Mouse (Mus musculus) embryonic fibroblast, embryonic 13.5 days (primary cell): Measurements from ENCODE around the gene Rgmb. TPM values are rescaled to one million over a fixed set of nuclear protein-coding genes. Genes with fewer than 3 reads are reported as not detected.

Experiments used
- H3K27ac ChIP-seq: 2 replicates; pipeline ENCODE4 v1.5.1; 2012; ENCODE audit warnings: low read length, control low read depth, inconsistent platforms; ENCODE audit not compliant: insufficient read depth
- H3K4me1 ChIP-seq: 2 replicates; pipeline ENCODE4 v1.6.1; 2011; ENCODE audit warnings: low read length; ENCODE audit not compliant: control insufficient read depth, insufficient read depth
- H3K4me3 ChIP-seq: 2 replicates; pipeline ENCODE4 v1.5.1; 2011; ENCODE audit warnings: mild to moderate bottlenecking, control low read depth, low read length; ENCODE audit not compliant: insufficient read depth
- CTCF ChIP-seq: IDR thresholded peaks from 2 replicates; pipeline ENCODE4 v1.5.1; 2011; ENCODE audit warnings: mild to moderate bottlenecking, control low read depth, low read length, moderate library complexity, borderline replicate concordance; ENCODE audit not compliant: insufficient read depth
- POLR2A ChIP-seq: IDR thresholded peaks from 2 replicates; pipeline ENCODE4 v1.6.1; 2011; ENCODE audit warnings: low read depth, mild to moderate bottlenecking, control low read depth, low read length, moderate library complexity
- polyA plus RNA-seq: library from polyadenylated mRNA; stranded (reverse); fragments of >200 nt; gene quantifications from 2 replicates; pipeline ENCODE4 v1.2.4, GENCODE M21; 2011; ENCODE audit warnings: low read depth; ENCODE audit not compliant: missing spikeins, insufficient read length

Gene Rgmb
- polyA plus RNA-seq, 1 experiment, result 19.5 TPM

GRCm38 (mm10) chr17:15830171-15830765 is 571 bp downstream of the Rgmb start:
- Histone ChIP-seq H3K27ac (no peak overlapping the region), H3K4me3 (peak overlapping the region; percentile 43), H3K4me1 (no peaks in the 10 kb centered on the region)
- no peak for TF ChIP-seq CTCF
- TF ChIP-seq POLR2A, result no peak

GRCm38 (mm10) chr17:15829198-15830170 is 1.4 kb downstream of the Rgmb start:
- TF ChIP-seq CTCF (no peak), POLR2A (no peak)
- Histone ChIP-seq H3K4me1 (no peaks in the 10 kb centered on the region), H3K4me3 (peak overlapping the region; percentile 43), H3K27ac (no peak overlapping the region)

GRCm38 (mm10) chr17:15828131-15828917 is 2.5 kb downstream of the Rgmb start:
- Histone ChIP-seq H3K27ac (no peak overlapping the region), H3K4me3 (no peak overlapping the region)
- TF ChIP-seq POLR2A (no peak), CTCF (no peak)

GRCm38 (mm10) chr17:15826928-15827327 is 3.9 kb downstream of the Rgmb start:
- Histone ChIP-seq H3K27ac (peak overlapping the region; percentile 17), H3K4me1 (peaks cover 4% of the 10 kb centered on the region), H3K4me3 (peak overlapping the region; percentile 76)
- TF ChIP-seq CTCF (no peak), POLR2A (no peak)

More at GRCm38 (mm10) chr17:15828131-15828917, 2.5 kb downstream of the Rgmb start:
- no peaks in the 10 kb centered on the region; the same call in 1 of the 2 replicates for H3K4me1 ChIP-seq

DNA sequence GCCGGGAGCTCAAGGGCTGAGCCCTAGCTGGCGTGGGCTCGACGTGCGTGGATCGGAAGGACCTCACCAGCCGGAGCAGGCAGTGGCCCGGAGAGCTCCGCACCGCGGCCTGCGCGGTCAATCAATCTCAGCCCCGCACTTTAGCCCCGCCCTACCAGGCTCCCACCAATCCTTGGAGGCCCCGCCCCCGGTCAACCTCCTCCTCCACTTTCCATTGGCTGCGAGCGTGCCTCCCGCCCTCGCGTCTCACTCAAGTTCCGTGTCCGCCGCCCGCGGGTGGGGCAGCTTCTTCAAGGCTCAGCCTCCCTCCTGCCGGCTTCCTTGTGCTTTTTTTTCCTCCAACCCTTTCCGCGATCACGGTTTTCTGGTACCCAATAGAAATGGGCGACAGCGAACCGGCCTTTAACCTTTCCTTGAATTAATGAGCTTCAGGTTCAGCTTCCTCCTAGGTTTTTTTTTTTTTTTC is 4.4 kb downstream of the Rgmb start:
- H3K27ac ChIP-seq, result peak overlapping the region; percentile 79
- peak overlapping the region; percentile 94 for H3K4me3 ChIP-seq
- H3K4me1 ChIP-seq, result peaks cover 4% of the 10 kb centered on the region
- TF ChIP-seq CTCF (no peak), POLR2A (peak; percentile 97)

GRCm38 (mm10) chr17:15825481-15826396 is 5.1 kb downstream of the Rgmb start:
- H3K4me3 ChIP-seq, result peak overlapping the region; percentile 94
- TF ChIP-seq CTCF, result no peak
- no peak for TF ChIP-seq POLR2A
- H3K4me1 ChIP-seq, result peaks cover 4% of the 10 kb centered on the region
- peak overlapping the region; percentile 79 for H3K27ac ChIP-seq

DNA sequence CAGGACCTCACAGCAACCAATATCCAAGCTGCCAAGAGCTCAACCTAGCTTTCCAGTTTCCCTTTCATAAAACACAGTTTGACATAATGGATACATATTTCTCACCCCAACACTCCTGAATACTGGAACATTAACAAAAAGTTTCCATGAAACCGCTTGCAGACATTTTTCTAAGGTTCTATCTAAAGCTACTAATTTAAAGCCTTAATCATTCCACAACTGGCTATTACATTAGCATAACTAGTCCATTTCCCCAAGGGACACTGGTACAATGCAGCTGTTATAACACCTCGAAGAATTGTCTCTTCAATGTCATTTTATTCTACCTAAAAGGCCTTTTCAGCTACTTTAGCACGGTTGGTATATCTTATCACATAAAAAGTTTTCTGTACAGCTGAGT is 6.0 kb downstream of the Rgmb start:
- no peak for TF ChIP-seq POLR2A
- no peak for TF ChIP-seq CTCF
- Histone ChIP-seq H3K27ac (peak overlapping the region; percentile 39), H3K4me1 (peaks cover 4% of the 10 kb centered on the region), H3K4me3 (peak overlapping the region; percentile 94)

GRCm38 (mm10) chr17:15824337-15824736 is 6.5 kb downstream of the Rgmb start:
- peaks cover 7% of the 10 kb centered on the region for H3K4me1 ChIP-seq
- peak overlapping the region; percentile 94 for H3K4me3 ChIP-seq
- peak overlapping the region; percentile 39 for H3K27ac ChIP-seq
- TF ChIP-seq POLR2A (no peak), CTCF (no peak)
